Mouse (Mus musculus): ENCODE measurements around the gene Lrrc20. TPM values are rescaled to one million over a fixed set of nuclear protein-coding genes. Genes with fewer than 3 reads are reported as not detected.

Lrrc20 gene
- polyA plus RNA-seq, 1 experiment from 2014 or later, result 11.8 TPM

GRCm38 (mm10) chr10:61512215-61512889 is 36.8 kb downstream of the Lrrc20 start:
- Histone ChIP-seq H3K27ac (replicated peaks; ENCODE audit: low read depth, low read length) (no peak overlapping the region), H3K4me2 (ENCODE audit: low read depth, severe bottlenecking) (no peak overlapping the region), H3K9ac (ENCODE audit: low read length) (no peak overlapping the region), H3K4me1 (ENCODE audit: control insufficient read depth, insufficient read depth, low read length) (no peaks in the 10 kb centered on the region), H3K9me3 (ENCODE audit: control insufficient read depth, low read length) (no peaks in the 10 kb centered on the region), H3K36me3 (ENCODE audit: control insufficient read depth, insufficient read depth, low read length) (no peaks in the 10 kb centered on the region), H3K4me3 (ENCODE audit: low read depth, low read length) (no peak overlapping the region), H3K27me3 (ENCODE audit: control insufficient read depth, insufficient read depth, low read length) (no peaks in the 10 kb centered on the region)
- WGBS, result 55% methylated on average over 11 of the region's 11 CpGs
- ATAC-seq (ENCODE audit: insufficient number of reproducible peaks, low FRiP score, low TSS enrichment, low read depth) (no peak), DNase-seq (ENCODE audit: low spot score) (no peak)

GRCm38 (mm10) chr10:61516866-61517265 is 41.3 kb downstream of the Lrrc20 start:
- no peak overlapping the region for H3K4me2 ChIP-seq (ENCODE audit: low read depth, severe bottlenecking)
- H3K9ac ChIP-seq (ENCODE audit: low read length), result no peak overlapping the region
- H3K27ac ChIP-seq (replicated peaks; ENCODE audit: low read depth, low read length), result no peak overlapping the region
- H3K36me3 ChIP-seq (ENCODE audit: control insufficient read depth, insufficient read depth, low read length), result no peaks in the 10 kb centered on the region
- no peaks in the 10 kb centered on the region for H3K9me3 ChIP-seq (ENCODE audit: control insufficient read depth, low read length)
- no peak overlapping the region for H3K4me3 ChIP-seq (ENCODE audit: low read depth, low read length)
- 85% methylated on average over 5 of the region's 5 CpGs for WGBS
- ATAC-seq (ENCODE audit: insufficient number of reproducible peaks, low FRiP score, low TSS enrichment, low read depth) (no peak), DNase-seq (ENCODE audit: low spot score) (no peak)
- no peaks in the 10 kb centered on the region for H3K27me3 ChIP-seq (ENCODE audit: control insufficient read depth, insufficient read depth, low read length)
- H3K4me1 ChIP-seq (ENCODE audit: control insufficient read depth, insufficient read depth, low read length), result no peaks in the 10 kb centered on the region

- Histone ChIP-seq H3K27me3 (ENCODE audit: control insufficient read depth, insufficient read depth, low read length) (no peaks in the 10 kb centered on the region), H3K36me3 (ENCODE audit: control insufficient read depth, insufficient read depth, low read length) (no peaks in the 10 kb centered on the region), H3K4me1 (ENCODE audit: control insufficient read depth, insufficient read depth, low read length) (no peaks in the 10 kb centered on the region), H3K27ac (replicated peaks; ENCODE audit: low read depth, low read length) (no peak overlapping the region), H3K4me3 (ENCODE audit: low read depth, low read length) (no peak overlapping the region), H3K9me3 (ENCODE audit: control insufficient read depth, low read length) (no peaks in the 10 kb centered on the region), H3K9ac (ENCODE audit: low read length) (no peak overlapping the region), H3K4me2 (ENCODE audit: low read depth, severe bottlenecking) (no peak overlapping the region)
- ATAC-seq (ENCODE audit: insufficient number of reproducible peaks, low FRiP score, low TSS enrichment, low read depth) (no peak), DNase-seq (ENCODE audit: low spot score) (no peak)
- 72% methylated on average over 12 of the region's 12 CpGs for WGBS
Observed at GRCm38 (mm10) chr10:61517296-61518071, 41.9 kb downstream of the Lrrc20 start.

- Histone ChIP-seq H3K27me3 (ENCODE audit: control insufficient read depth, insufficient read depth, low read length) (no peaks in the 10 kb centered on the region), H3K27ac (replicated peaks; ENCODE audit: low read depth, low read length) (no peak overlapping the region), H3K4me3 (ENCODE audit: low read depth, low read length) (no peak overlapping the region), H3K9me3 (ENCODE audit: control insufficient read depth, low read length) (no peaks in the 10 kb centered on the region), H3K36me3 (ENCODE audit: control insufficient read depth, insufficient read depth, low read length) (no peaks in the 10 kb centered on the region), H3K4me2 (ENCODE audit: low read depth, severe bottlenecking) (no peak overlapping the region), H3K4me1 (ENCODE audit: control insufficient read depth, insufficient read depth, low read length) (no peaks in the 10 kb centered on the region), H3K9ac (ENCODE audit: low read length) (no peak overlapping the region)
- WGBS, result 92% methylated on average over 9 of the region's 9 CpGs
- no peak for ATAC-seq (ENCODE audit: insufficient number of reproducible peaks, low FRiP score, low TSS enrichment, low read depth)
- DNase-seq (ENCODE audit: low spot score), result no peak
Observed at GRCm38 (mm10) chr10:61518320-61518719, 42.7 kb downstream of the Lrrc20 start.

GRCm38 (mm10) chr10:61519491-61519890 is 43.9 kb downstream of the Lrrc20 start:
- no peak for DNase-seq (ENCODE audit: low spot score)
- Histone ChIP-seq H3K4me3 (ENCODE audit: low read depth, low read length) (no peak overlapping the region), H3K36me3 (ENCODE audit: control insufficient read depth, insufficient read depth, low read length) (no peaks in the 10 kb centered on the region), H3K27me3 (ENCODE audit: control insufficient read depth, insufficient read depth, low read length) (no peaks in the 10 kb centered on the region), H3K27ac (replicated peaks; ENCODE audit: low read depth, low read length) (no peak overlapping the region), H3K4me2 (ENCODE audit: low read depth, severe bottlenecking) (no peak overlapping the region), H3K9me3 (ENCODE audit: control insufficient read depth, low read length) (no peaks in the 10 kb centered on the region), H3K4me1 (ENCODE audit: control insufficient read depth, insufficient read depth, low read length) (no peaks in the 10 kb centered on the region), H3K9ac (ENCODE audit: low read length) (no peak overlapping the region)
- 62% methylated on average over 2 of the region's 2 CpGs for WGBS
- ATAC-seq (ENCODE audit: insufficient number of reproducible peaks, low FRiP score, low TSS enrichment, low read depth), result no peak

- no peak overlapping the region for H3K9ac ChIP-seq (ENCODE audit: low read length)
- no peaks in the 10 kb centered on the region for H3K9me3 ChIP-seq (ENCODE audit: control insufficient read depth, low read length)
- no peaks in the 10 kb centered on the region for H3K4me1 ChIP-seq (ENCODE audit: control insufficient read depth, insufficient read depth, low read length)
- WGBS, result 84% methylated on average over 6 of the region's 6 CpGs
- H3K27ac ChIP-seq (replicated peaks; ENCODE audit: low read depth, low read length), result no peak overlapping the region
- no peak overlapping the region for H3K4me3 ChIP-seq (ENCODE audit: low read depth, low read length)
- H3K27me3 ChIP-seq (ENCODE audit: control insufficient read depth, insufficient read depth, low read length), result no peaks in the 10 kb centered on the region
- no peak for ATAC-seq (ENCODE audit: insufficient number of reproducible peaks, low FRiP score, low TSS enrichment, low read depth)
- no peak for DNase-seq (ENCODE audit: low spot score)
- no peak overlapping the region for H3K4me2 ChIP-seq (ENCODE audit: low read depth, severe bottlenecking)
- H3K36me3 ChIP-seq (ENCODE audit: control insufficient read depth, insufficient read depth, low read length), result no peaks in the 10 kb centered on the region
Observed at GRCm38 (mm10) chr10:61520714-61521113, 45.1 kb downstream of the Lrrc20 start.

- Histone ChIP-seq H3K36me3 (ENCODE audit: control insufficient read depth, insufficient read depth, low read length) (no peaks in the 10 kb centered on the region), H3K4me1 (ENCODE audit: control insufficient read depth, insufficient read depth, low read length) (peaks cover 7% of the 10 kb centered on the region), H3K9me3 (ENCODE audit: control insufficient read depth, low read length) (no peaks in the 10 kb centered on the region), H3K4me3 (ENCODE audit: low read depth, low read length) (no peak overlapping the region), H3K4me2 (ENCODE audit: low read depth, severe bottlenecking) (no peak overlapping the region), H3K27me3 (ENCODE audit: control insufficient read depth, insufficient read depth, low read length) (no peaks in the 10 kb centered on the region), H3K9ac (ENCODE audit: low read length) (no peak overlapping the region), H3K27ac (replicated peaks; ENCODE audit: low read depth, low read length) (no peak overlapping the region)
- no peak for ATAC-seq (ENCODE audit: insufficient number of reproducible peaks, low FRiP score, low TSS enrichment, low read depth)
- WGBS, result 95% methylated on average over 3 of the region's 3 CpGs
- DNase-seq (ENCODE audit: low spot score), result no peak
Observed at GRCm38 (mm10) chr10:61530936-61531335, 55.3 kb downstream of the Lrrc20 start.

- Histone ChIP-seq H3K4me1 (ENCODE audit: control insufficient read depth, insufficient read depth, low read length) (peaks cover 13% of the 10 kb centered on the region), H3K4me2 (ENCODE audit: low read depth, severe bottlenecking) (no peak overlapping the region), H3K36me3 (ENCODE audit: control insufficient read depth, insufficient read depth, low read length) (no peaks in the 10 kb centered on the region), H3K4me3 (ENCODE audit: low read depth, low read length) (no peak overlapping the region), H3K27me3 (ENCODE audit: control insufficient read depth, insufficient read depth, low read length) (no peaks in the 10 kb centered on the region), H3K27ac (replicated peaks; ENCODE audit: low read depth, low read length) (no peak overlapping the region), H3K9me3 (ENCODE audit: control insufficient read depth, low read length) (no peaks in the 10 kb centered on the region), H3K9ac (ENCODE audit: low read length) (no peak overlapping the region)
- 82% methylated on average over 7 of the region's 7 CpGs for WGBS
- ATAC-seq (ENCODE audit: insufficient number of reproducible peaks, low FRiP score, low TSS enrichment, low read depth), result no peak
- DNase-seq (ENCODE audit: low spot score), result no peak
Observed at GRCm38 (mm10) chr10:61533285-61533684, 57.7 kb downstream of the Lrrc20 start.
